11 mouse cellular contexts compared by ENCODE assay signal in the genomic region with DNA sequence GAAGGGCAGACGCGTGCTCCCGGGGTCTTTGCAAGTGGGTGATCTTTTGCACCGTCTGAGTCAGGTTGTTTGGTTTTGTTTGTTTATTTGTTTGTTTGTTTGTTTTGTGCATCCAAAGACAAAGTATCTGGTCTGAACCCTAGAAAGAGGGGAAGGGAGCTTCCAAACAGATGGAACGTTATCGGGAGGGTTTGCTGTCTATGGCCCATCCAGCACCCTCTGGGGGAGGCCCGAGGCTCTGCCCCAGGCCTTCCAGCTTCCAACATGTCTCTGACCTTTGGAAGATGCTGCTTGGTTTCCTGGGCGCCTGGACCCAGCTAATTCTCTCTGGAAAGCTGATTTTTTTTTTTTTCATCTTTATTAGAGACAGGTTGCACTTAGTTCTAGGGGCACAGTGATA. TPM values are rescaled to one million over a fixed set of nuclear protein-coding genes. Genes with fewer than 3 reads are reported as not detected.
A peak's percentile ranks its signal among the peaks of the same experiment; 100 is the strongest.
DNase-seq lines count a peak whose midpoint lies in the region; ATAC-seq and TF ChIP-seq lines count a peak whose summit lies in the region.
"Had no signal": no experiment of that assay in that cellular context is flagged by ENCODE, and none has a peak within 500 bp of the region (broad histone marks: within the 10 kb centered on the region; RNA-seq: fewer than 3 reads in every experiment).

No protein-coding gene starts in this region.

- 19% methylated on average over 8 of the region's 8 CpGs for WGBS in hindbrain, embryonic 10.5 days
- WGBS in midbrain, embryonic 12.5 days: 15% methylated on average over 8 of the region's 8 CpGs

- no peak overlapping the region for H3K9ac ChIP-seq in ES-E14 (ENCODE audit: insufficient read depth, low read depth, low read length, poor library complexity, severe bottlenecking)
- H3K9ac ChIP-seq in midbrain, embryonic 12.5 days (replicated peaks): no peak overlapping the region

- peak; percentile 41 for DNase-seq in cerebellum, adult 9-11 months
- DNase-seq in cerebellum, postnatal 10 days: no peak
- DNase-seq in ES-E14 (ENCODE audit: low read depth, low spot score) (no peak), MN1 (ENCODE audit: low spot score) (no peak)
- DNase-seq in hindbrain, embryonic 10.5 days (ENCODE audit: low spot score): no peak
- DNase-seq in right cerebral cortex, postnatal 25 days: no peak
- DNase-seq in right cerebral cortex, adult 18-20 months: no peak
- DNase-seq: kidney, postnatal 25 days had no signal

- ATAC-seq in midbrain, embryonic 12.5 days (ENCODE audit: low FRiP score, low read depth): no peak

- no peak overlapping the region for H3K27ac ChIP-seq in ES-E14 (ENCODE audit: insufficient read depth, low read depth, low read length, poor library complexity, severe bottlenecking)
- H3K27ac ChIP-seq in hindbrain, embryonic 10.5 days: no peak overlapping the region
- no peak overlapping the region for H3K27ac ChIP-seq in midbrain, embryonic 12.5 days (replicated peaks)

- no peaks in the 10 kb centered on the region for H3K9me3 ChIP-seq in ES-E14 (ENCODE audit: control insufficient read depth, insufficient read depth, low read depth, low read length)
- peaks cover 11% of the 10 kb centered on the region for H3K9me3 ChIP-seq in hindbrain, embryonic 10.5 days
- H3K9me3 ChIP-seq in midbrain, embryonic 12.5 days: peaks cover 6% of the 10 kb centered on the region; the same call in 1 of the 2 replicates

- in situ Hi-C loops in ES-E14 (cut with MboI; ENCODE audit: low sequenced_read_pairs in 2 of 2, unreplicated experiment in 2 of 2): no loop called here

- peaks cover 4 to 15% of the 10 kb centered on the region in 2 experiments for H3K4me1 ChIP-seq in ES-E14 (ENCODE audit: control insufficient read depth in 2 of 2, insufficient read depth in 2 of 2, low read length in 2 of 2, poor library complexity in 1 of 2)
- H3K4me1 ChIP-seq in hindbrain, embryonic 10.5 days (replicated peaks): peaks cover 30% of the 10 kb centered on the region
- peaks cover 15% of the 10 kb centered on the region for H3K4me1 ChIP-seq in midbrain, embryonic 12.5 days

- H3K27me3 ChIP-seq in hindbrain, embryonic 10.5 days (ENCODE audit: insufficient read depth, poor library complexity, severe bottlenecking): peaks cover 71% of the 10 kb centered on the region
- peaks cover 56% of the 10 kb centered on the region for H3K27me3 ChIP-seq in midbrain, embryonic 12.5 days

- H3K36me3 ChIP-seq in ES-E14 (ENCODE audit: control insufficient read depth, insufficient read depth, low read length, poor library complexity, severe bottlenecking): no peaks in the 10 kb centered on the region
- H3K36me3 ChIP-seq in hindbrain, embryonic 10.5 days: no peaks in the 10 kb centered on the region
- H3K36me3 ChIP-seq in midbrain, embryonic 12.5 days: no peaks in the 10 kb centered on the region

- peak overlapping the region; percentile 72 to 96; a peak in 3 of 4 replicates for H3K4me3 ChIP-seq in ES-E14 (ENCODE audit: insufficient read depth in 1 of 2, low read depth in 1 of 2, low read length in 2 of 2, poor library complexity in 1 of 2, severe bottlenecking in 1 of 2)
- H3K4me3 ChIP-seq in hindbrain, embryonic 10.5 days: peak overlapping the region; percentile 77
- H3K4me3 ChIP-seq in midbrain, embryonic 12.5 days: peak overlapping the region; percentile 72

- H3K4me2 ChIP-seq in midbrain, embryonic 12.5 days (replicated peaks): peak overlapping the region; percentile 99

TF ChIP-seq in ES-E14, 5 proteins besides CTCF, POLR2A, EP300 and RAD21:
- TF ChIP-seq ZC3H11A (IDR thresholded peaks at IDR 0.05; ENCODE audit: borderline replicate concordance, low read depth, low read length) (no peak), ZNF384 (IDR thresholded peaks at IDR 0.05; ENCODE audit: low read depth, low read length) (no peak), CHD2 (IDR thresholded peaks at IDR 0.05; ENCODE audit: low read depth, low read length) (no peak), MAFK (IDR thresholded peaks at IDR 0.05; ENCODE audit: insufficient read depth, low read depth, low read length) (no peak), HCFC1 (IDR thresholded peaks at IDR 0.05; ENCODE audit: borderline replicate concordance, insufficient read depth, low read length) (no peak)

RNA-seq across cellular contexts. Expression of a gene that starts 1.4 kb away (rescaled TPM):
- total RNA-seq in ES-E14 (2012; rRNA removed): 10.2 and 14.7 TPM in 2 replicates
- polyA plus RNA-seq in hindbrain, embryonic 10.5 days (2016; fragmentation: Nextera tagmentation; extraction: Ambion mirVana): 5.7 and 5.9 TPM in 2 replicates
- 4.8 and 5.2 TPM in 2 replicates for polyA plus RNA-seq in midbrain, embryonic 12.5 days (2016; fragmentation: Nextera tagmentation; extraction: Ambion mirVana)

RNA-seq across cellular contexts. Expression of a gene that starts 22.4 kb away (rescaled TPM):
- total RNA-seq in ES-E14 (2012; rRNA removed): 2.8 and 3.8 TPM in 2 replicates
- not detected in 2 replicates for polyA plus RNA-seq in hindbrain, embryonic 10.5 days (2016; fragmentation: Nextera tagmentation; extraction: Ambion mirVana)
- polyA plus RNA-seq in midbrain, embryonic 12.5 days (2016; fragmentation: Nextera tagmentation; extraction: Ambion mirVana): not detected in 2 replicates
- total RNA-seq: adrenal gland, adult 18-20 months had no signal
- polyA plus RNA-seq: C2C12 had no signal

RNA-seq across cellular contexts. Expression of a gene that starts 36.0 kb away (rescaled TPM):
- total RNA-seq in ES-E14 (2012; rRNA removed): not detected in 2 replicates
- polyA plus RNA-seq in hindbrain, embryonic 10.5 days (2016; fragmentation: Nextera tagmentation; extraction: Ambion mirVana): not detected in 2 replicates
- polyA plus RNA-seq in midbrain, embryonic 12.5 days (2016; fragmentation: Nextera tagmentation; extraction: Ambion mirVana): not detected in 2 replicates
- total RNA-seq: adrenal gland, adult 18-20 months had no signal
- polyA plus RNA-seq: C2C12 had no signal

RNA-seq across cellular contexts. Expression of a gene that starts 41.9 kb away (rescaled TPM):
- total RNA-seq in ES-E14 (2012; rRNA removed): 3.2 and 5.5 TPM in 2 replicates
- polyA plus RNA-seq in hindbrain, embryonic 10.5 days (2016; fragmentation: Nextera tagmentation; extraction: Ambion mirVana): 1.8 and 1.9 TPM in 2 replicates
- polyA plus RNA-seq in midbrain, embryonic 12.5 days (2016; fragmentation: Nextera tagmentation; extraction: Ambion mirVana): 1.3 and 2.3 TPM in 2 replicates
